Mouse (Mus musculus) kidney, postnatal 0 days (tissue): Measurements from ENCODE around the gene Tnks2. TPM values are rescaled to one million over a fixed set of nuclear protein-coding genes. Genes with fewer than 3 reads are reported as not detected.
A peak's percentile ranks its signal among the peaks of the same experiment; 100 is the strongest.

Experiments
- ATAC-seq: fragments of 200-750 bp; cut with Nextera tagmentation; replicated peaks from 2 replicates; pipeline ENCODE4 v1.8.0; 2017; ENCODE audit warnings: low read depth, moderate number of reproducible peaks, moderate TSS enrichment, moderate library complexity; ENCODE audit not compliant: low FRiP score
- DNase-seq: peaks from one replicate; pipeline ENCODE4 v3.0.0-alpha.2; 2016; ENCODE audit warnings: low spot score
- H3K27ac ChIP-seq: fragments of 300-500 bp; sonication (generic); 2 replicates; pipeline ENCODE4 v1.5.1; 2014; ENCODE audit warnings: mild to moderate bottlenecking
- H3K27me3 ChIP-seq: fragments of 300-500 bp; sonication (generic); 2 replicates; pipeline ENCODE4 v1.6.1; 2014; ENCODE audit warnings: low read length, mixed read lengths; ENCODE audit not compliant: insufficient read depth
- H3K36me3 ChIP-seq: fragments of 300-500 bp; sonication (generic); 2 replicates; pipeline ENCODE4 v1.6.1; 2014; ENCODE audit warnings: low read length, mixed read lengths; ENCODE audit not compliant: insufficient read depth
- H3K4me1 ChIP-seq: fragments of 300-500 bp; sonication (generic); replicated peaks from 2 replicates; pipeline ENCODE4 v1.6.1; 2014; ENCODE audit warnings: antibody characterized with exemption, low read length, mixed read lengths; ENCODE audit not compliant: insufficient read depth
- H3K4me2 ChIP-seq: fragments of 300-500 bp; sonication (generic); 2 replicates; pipeline ENCODE4 v1.6.1; 2014; ENCODE audit warnings: mild to moderate bottlenecking, low read length, moderate library complexity, mixed read lengths
- H3K4me3 ChIP-seq: fragments of 300-500 bp; sonication (generic); replicated peaks from 2 replicates; pipeline ENCODE4 v1.5.1; 2014; ENCODE audit warnings: low read depth, low read length
- H3K9ac ChIP-seq: fragments of 300-500 bp; sonication (generic); 2 replicates; pipeline ENCODE4 v1.6.1; 2014; ENCODE audit warnings: low read depth, low read length
- H3K9me3 ChIP-seq: fragments of 300-500 bp; sonication (generic); replicated peaks from 2 replicates; pipeline ENCODE4 v1.6.1; 2016; ENCODE audit warnings: low read length, inconsistent platforms, mixed read lengths
- CTCF ChIP-seq: IDR thresholded peaks from 2 replicates; pipeline ENCODE4 v1.5.1; 2016; ENCODE audit warnings: antibody characterized with exemption, low read depth, mild to moderate bottlenecking, moderate library complexity
- WGBS: fragments of 180-500 bp; shearing (Covaris S2); extraction: QIAGEN DNeasy Blood & Tissue Kit; methylation state at CpG from one replicate; pipeline ENCODE4 v1.1.7; 2014; 5-methylcytosine and 5-hydroxymethylcytosine counted together
- polyA plus RNA-seq: library from polyadenylated mRNA; unstranded; fragments of >200 nt; fragmentation: Nextera tagmentation; extraction: Ambion mirVana; gene quantifications from 2 replicates; pipeline ENCODE4 v1.2.1, GENCODE M21; 2015

Gene Tnks2
- polyA plus RNA-seq, 1 experiment from 2014 or later, result 38.1 TPM

- Histone ChIP-seq H3K9ac (no peak overlapping the region), H3K4me2 (no peak overlapping the region), H3K4me3 (no peak overlapping the region), H3K27me3 (no peaks in the 10 kb centered on the region), H3K9me3 (no peaks in the 10 kb centered on the region), H3K27ac (no peak overlapping the region), H3K36me3 (peaks cover 75% of the 10 kb centered on the region), H3K4me1 (no peaks in the 10 kb centered on the region)
- ATAC-seq (no peak), DNase-seq (no peak)
- WGBS, result 70% methylated on average over 3 of the region's 3 CpGs
- no peak for TF ChIP-seq CTCF
These were observed 53.7 kb downstream of the Tnks2 start for GRCm38 (mm10) chr19:36887706-36888105.

DNA sequence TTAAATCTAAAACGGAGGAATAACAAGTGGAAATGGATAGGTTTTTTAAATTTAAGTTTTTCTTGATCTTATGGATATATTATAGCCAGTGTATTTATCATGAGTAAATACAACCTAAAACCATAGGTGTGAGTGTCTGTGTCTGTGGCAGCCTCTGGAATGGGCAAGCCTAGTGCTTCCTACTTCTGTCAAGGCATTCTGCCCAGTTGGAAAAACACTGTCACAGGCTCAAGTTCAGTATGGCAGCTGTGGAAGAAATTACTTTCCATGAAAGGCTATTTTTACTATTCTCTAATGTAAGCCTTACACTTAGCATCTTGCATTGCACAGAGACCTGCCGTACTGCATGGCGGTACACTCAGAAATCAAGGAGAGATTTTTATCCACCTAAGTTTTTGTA lies 57.7 kb downstream of the Tnks2 start:
- Histone ChIP-seq H3K4me1 (no peaks in the 10 kb centered on the region), H3K9me3 (no peaks in the 10 kb centered on the region), H3K9ac (no peak overlapping the region), H3K36me3 (peaks cover 58% of the 10 kb centered on the region), H3K4me2 (no peak overlapping the region), H3K4me3 (no peak overlapping the region), H3K27me3 (no peaks in the 10 kb centered on the region), H3K27ac (no peak overlapping the region)
- TF ChIP-seq CTCF, result no peak
- ATAC-seq (no peak), DNase-seq (no peak)
- 96% methylated on average over 3 of the region's 3 CpGs for WGBS

DNA sequence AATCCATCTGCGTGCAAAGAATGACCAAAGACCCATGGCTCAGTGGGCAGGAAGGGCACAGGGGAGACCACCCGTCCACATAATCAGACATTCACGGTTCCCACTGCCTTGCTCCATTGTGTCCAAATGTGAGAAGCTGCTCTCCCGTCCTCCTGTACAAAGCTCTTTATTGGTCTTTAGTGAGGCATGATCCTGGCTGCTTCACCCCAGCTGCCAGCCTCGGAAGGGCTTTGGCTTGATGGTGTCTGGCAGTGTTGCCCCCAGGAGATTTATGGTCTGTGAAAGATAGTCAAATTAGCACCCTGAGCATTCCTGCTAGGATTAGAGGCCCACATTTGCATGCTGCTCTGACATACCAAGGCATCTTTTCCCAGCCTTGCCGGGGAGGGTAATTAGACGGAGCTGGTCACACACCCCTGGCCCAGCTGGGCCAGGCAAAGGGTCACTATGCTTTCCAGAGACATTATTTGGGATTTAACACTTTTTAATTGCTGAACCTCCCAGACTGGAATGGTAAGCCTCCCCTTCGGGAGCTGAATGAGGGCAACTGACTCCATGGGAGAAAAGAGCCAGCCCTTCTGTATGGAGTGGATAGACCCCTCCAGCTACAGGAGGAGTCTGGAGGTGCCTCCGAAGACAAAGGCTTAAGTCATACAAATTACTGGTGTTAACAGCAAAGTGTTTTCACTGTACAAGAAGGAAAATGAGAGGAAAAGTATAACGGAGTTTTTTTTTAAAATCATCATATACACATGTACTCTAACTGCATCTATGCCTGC lies 62.9 kb downstream of the Tnks2 start:
- WGBS, result 13% methylated on average over 10 of the region's 10 CpGs
- peaks cover 19% of the 10 kb centered on the region for H3K36me3 ChIP-seq
- no peak overlapping the region for H3K9ac ChIP-seq
- H3K4me1 ChIP-seq, result no peaks in the 10 kb centered on the region
- DNase-seq (no peak), ATAC-seq (no peak; the same call in 1 of the 2 replicates)
- no peak for TF ChIP-seq CTCF
- H3K27ac ChIP-seq, result no peak overlapping the region
- no peak overlapping the region for H3K4me2 ChIP-seq
- H3K9me3 ChIP-seq, result no peaks in the 10 kb centered on the region
- no peaks in the 10 kb centered on the region for H3K27me3 ChIP-seq
- no peak overlapping the region for H3K4me3 ChIP-seq

DNA sequence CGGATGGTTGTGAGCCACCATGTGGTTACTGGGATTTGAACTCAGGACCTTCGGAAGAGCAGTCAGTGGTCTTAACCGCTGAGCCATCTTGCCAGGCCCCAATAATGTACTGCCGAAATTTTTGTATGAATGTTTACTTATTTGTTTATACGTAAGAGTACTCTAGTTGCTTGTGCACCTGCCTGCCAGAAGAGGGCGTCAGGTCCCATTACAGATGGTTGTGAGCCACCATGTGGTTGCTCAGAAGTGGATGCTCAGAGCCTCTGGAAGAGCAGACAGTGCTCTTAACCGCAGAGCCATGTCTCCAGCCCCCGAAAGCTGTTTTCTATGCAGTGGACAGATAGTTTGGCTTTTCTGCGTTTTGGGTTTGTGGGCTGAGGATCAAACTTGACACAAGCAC lies 63.7 kb downstream of the Tnks2 start:
- WGBS, result 54% methylated on average over 9 of the region's 9 CpGs
- Histone ChIP-seq H3K4me2 (no peak overlapping the region), H3K36me3 (peaks cover 17% of the 10 kb centered on the region), H3K4me1 (no peaks in the 10 kb centered on the region), H3K4me3 (no peak overlapping the region), H3K9me3 (no peaks in the 10 kb centered on the region), H3K9ac (no peak overlapping the region), H3K27me3 (no peaks in the 10 kb centered on the region), H3K27ac (no peak overlapping the region)
- TF ChIP-seq CTCF, result peak; percentile 77
- DNase-seq, result peak; percentile 72
- no peak for ATAC-seq

DNA sequence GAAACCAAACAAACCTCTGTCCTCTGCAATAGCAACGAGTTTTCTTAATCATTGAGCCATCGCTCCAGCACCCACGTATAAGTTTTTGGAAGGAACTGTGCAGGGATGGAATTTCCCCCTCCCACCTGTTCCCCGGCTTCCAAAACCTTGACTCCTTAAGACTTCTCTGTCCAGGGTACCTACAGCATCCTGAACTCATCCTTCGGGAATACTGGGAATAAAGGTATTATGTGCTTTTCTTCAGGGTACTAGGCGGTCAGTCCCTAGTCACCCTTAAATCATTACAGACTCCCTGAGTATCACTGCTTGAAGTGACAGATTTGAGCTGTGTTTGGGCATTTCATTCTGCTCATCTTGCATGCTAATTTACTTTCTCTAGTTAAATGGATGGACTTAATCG lies 69.3 kb downstream of the Tnks2 start:
- Histone ChIP-seq H3K4me3 (0 out of 2 replicates have a peak overlapping the region, but pooled peaks have one; percentile 60), H3K9me3 (no peaks in the 10 kb centered on the region), H3K9ac (no peak overlapping the region), H3K4me1 (no peaks in the 10 kb centered on the region), H3K27ac (no peak overlapping the region), H3K4me2 (peak overlapping the region; percentile 95; the same call in 1 of the 2 replicates), H3K36me3 (no peaks in the 10 kb centered on the region), H3K27me3 (no peaks in the 10 kb centered on the region)
- WGBS, result 35% methylated on average over 7 of the region's 7 CpGs
- no peak for ATAC-seq
- DNase-seq, result no peak
- no peak for TF ChIP-seq CTCF

GRCm38 (mm10) chr19:36904211-36905007 lies 70.4 kb downstream of the Tnks2 start:
- H3K36me3 ChIP-seq, result no peaks in the 10 kb centered on the region
- H3K27ac ChIP-seq, result no peak overlapping the region
- H3K9me3 ChIP-seq, result no peaks in the 10 kb centered on the region
- TF ChIP-seq CTCF, result no peak; the same call in 1 of the 2 replicates
- peak overlapping the region; percentile 72 for H3K9ac ChIP-seq
- peak overlapping the region; percentile 60 for H3K4me3 ChIP-seq
- H3K27me3 ChIP-seq, result no peaks in the 10 kb centered on the region
- 2% methylated on average over 41 of the region's 41 CpGs for WGBS
- H3K4me2 ChIP-seq, result peak overlapping the region; percentile 95
- peak; percentile 57 for DNase-seq
- H3K4me1 ChIP-seq, result no peaks in the 10 kb centered on the region
- ATAC-seq, result peak; percentile 84
